Mouse (Mus musculus) ovary, postnatal 36 days (tissue): ENCODE results near the gene Tmem79.
"Not testable (repeated sequence)": the region's sequence is repeated elsewhere in the genome, so short reads cannot be mapped to it uniquely, and the experiment has no call there.

Source experiments
- DNase-seq: peaks from one replicate; pipeline ENCODE4 v3.0.0; 2022; ENCODE audit warnings: low spot score, mixed read lengths

The Tmem79 gene

GRCm38 (mm10) chr3:88281141-88281916 lies 54.6 kb downstream of the Tmem79 start:
- DNase-seq: not testable (repeated sequence)

DNA sequence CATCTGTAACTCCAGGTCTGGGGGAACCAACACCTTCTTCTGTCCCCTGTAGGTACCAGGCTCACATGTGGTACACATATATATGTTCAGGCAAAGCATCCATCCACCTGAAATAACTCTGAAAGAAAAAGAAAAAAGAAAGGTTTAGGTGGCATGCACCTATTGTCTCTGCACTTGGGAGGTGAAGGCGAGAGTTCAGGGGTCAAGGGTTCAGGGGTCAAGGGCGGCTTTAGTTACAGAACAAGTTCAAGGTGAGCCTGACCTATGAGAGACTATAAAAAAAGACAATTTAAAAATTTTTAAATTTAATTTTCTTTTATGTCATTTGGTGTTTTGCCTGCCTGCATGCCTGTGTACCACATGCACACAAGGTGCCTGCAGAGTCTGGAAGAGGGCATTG lies 55.9 kb downstream of the Tmem79 start:
- no peak for DNase-seq
